Mouse (Mus musculus) stomach, embryonic 16.5 days (tissue): Measurements from ENCODE around the gene Foxo6. TPM values are rescaled to one million over a fixed set of nuclear protein-coding genes. Genes with fewer than 3 reads are reported as not detected.

ENCODE experiments used
- ATAC-seq: fragments of 200-750 bp; cut with Nextera tagmentation; 2 replicates; pipeline ENCODE4 v1.8.0; 2017; ENCODE audit warnings: moderate number of reproducible peaks, moderate TSS enrichment; ENCODE audit not compliant: insufficient read depth, low FRiP score
- H3K27ac ChIP-seq: fragments of 300-500 bp; sonication (generic); 2 replicates; pipeline ENCODE4 v1.5.1; 2014; ENCODE audit warnings: low read length
- H3K27me3 ChIP-seq: fragments of 300-500 bp; sonication (generic); 2 replicates; pipeline ENCODE4 v1.6.1; 2014; ENCODE audit warnings: low read length, control low read depth, mixed read lengths; ENCODE audit not compliant: control insufficient read depth, insufficient read depth
- H3K36me3 ChIP-seq: fragments of 300-500 bp; sonication (generic); 2 replicates; pipeline ENCODE4 v1.6.1; 2014; ENCODE audit warnings: low read length; ENCODE audit not compliant: control insufficient read depth, insufficient read depth
- H3K4me1 ChIP-seq: fragments of 300-500 bp; sonication (generic); 2 replicates; pipeline ENCODE4 v1.6.1; 2014; ENCODE audit warnings: low read length, control low read depth, mixed read lengths; ENCODE audit not compliant: control insufficient read depth, insufficient read depth
- H3K4me2 ChIP-seq: fragments of 300-500 bp; sonication (generic); 2 replicates; pipeline ENCODE4 v1.6.1; 2014; ENCODE audit warnings: low read depth, low read length, mixed read lengths
- H3K4me3 ChIP-seq: fragments of 300-500 bp; sonication (generic); replicated peaks from 2 replicates; pipeline ENCODE4 v1.5.1; 2014; ENCODE audit warnings: mild to moderate bottlenecking, low read length
- H3K9ac ChIP-seq: fragments of 300-500 bp; sonication (generic); 2 replicates; pipeline ENCODE4 v1.6.1; 2014; ENCODE audit warnings: low read length
- H3K9me3 ChIP-seq: fragments of 300-500 bp; sonication (generic); replicated peaks from 2 replicates; pipeline ENCODE4 v1.6.1; 2016; ENCODE audit warnings: low read length, control low read depth; ENCODE audit not compliant: control insufficient read depth
- WGBS: fragments of 180-500 bp; shearing (Covaris S2); extraction: QIAGEN DNeasy Blood & Tissue Kit; methylation state at CpG from one replicate; pipeline ENCODE4 v1.1.7; 2014; 5-methylcytosine and 5-hydroxymethylcytosine counted together
- polyA plus RNA-seq: library from polyadenylated mRNA; unstranded; fragments of >200 nt; fragmentation: Nextera tagmentation; extraction: Ambion mirVana; gene quantifications from 2 replicates; pipeline ENCODE4 v1.2.1, GENCODE M21; 2015

Foxo6 gene
- polyA plus RNA-seq, 1 experiment from 2014 or later, result 0.15 TPM

- no peaks in the 10 kb centered on the region; the same call in 1 of the 2 replicates for H3K27me3 ChIP-seq
- H3K4me1 ChIP-seq, result peaks cover 9% of the 10 kb centered on the region; the same call in 1 of the 2 replicates
- no peaks in the 10 kb centered on the region for H3K9me3 ChIP-seq
- no peak overlapping the region for H3K4me3 ChIP-seq
- H3K36me3 ChIP-seq, result no peaks in the 10 kb centered on the region
- H3K9ac ChIP-seq, result no peak overlapping the region
- no peak overlapping the region for H3K4me2 ChIP-seq
- H3K27ac ChIP-seq, result no peak overlapping the region
- 39% methylated on average over 4 of the region's 4 CpGs for WGBS
- peak; percentile 46 for ATAC-seq
These were observed 9.8 kb downstream of the Foxo6 start for GRCm38 (mm10) chr4:120277255-120277928.

GRCm38 (mm10) chr4:120275487-120275886, 11.7 kb downstream of the Foxo6 start:
- Histone ChIP-seq H3K27me3 (peaks cover 3% of the 10 kb centered on the region), H3K4me3 (no peak overlapping the region), H3K4me2 (no peak overlapping the region), H3K36me3 (no peaks in the 10 kb centered on the region), H3K9me3 (no peaks in the 10 kb centered on the region), H3K27ac (no peak overlapping the region), H3K4me1 (0 out of 2 replicates have a peak, but pooled peaks cover 6% of the 10 kb centered on the region), H3K9ac (no peak overlapping the region)
- WGBS, result 70% methylated on average over 9 of the region's 9 CpGs
- ATAC-seq, result no peak

GRCm38 (mm10) chr4:120273594-120273993, 13.6 kb downstream of the Foxo6 start:
- ATAC-seq, result no peak
- Histone ChIP-seq H3K27ac (no peak overlapping the region), H3K36me3 (no peaks in the 10 kb centered on the region), H3K4me2 (no peak overlapping the region), H3K9me3 (no peaks in the 10 kb centered on the region), H3K4me3 (no peak overlapping the region), H3K9ac (no peak overlapping the region), H3K4me1 (peaks cover 10% of the 10 kb centered on the region), H3K27me3 (peaks cover 22% of the 10 kb centered on the region)
- WGBS, result 50% methylated on average over 7 of the region's 7 CpGs

GRCm38 (mm10) chr4:120271886-120272580, 15.1 kb downstream of the Foxo6 start:
- ATAC-seq, result no peak
- peaks cover 10% of the 10 kb centered on the region for H3K4me1 ChIP-seq
- no peak overlapping the region for H3K4me2 ChIP-seq
- H3K27ac ChIP-seq, result no peak overlapping the region
- no peaks in the 10 kb centered on the region for H3K36me3 ChIP-seq
- no peak overlapping the region for H3K9ac ChIP-seq
- H3K9me3 ChIP-seq, result no peaks in the 10 kb centered on the region
- H3K4me3 ChIP-seq, result no peak overlapping the region
- H3K27me3 ChIP-seq, result peaks cover 37% of the 10 kb centered on the region
- 79% methylated on average over 6 of the region's 6 CpGs for WGBS

- 56% methylated on average over 8 of the region's 8 CpGs for WGBS
- peaks cover 10% of the 10 kb centered on the region for H3K4me1 ChIP-seq
- no peaks in the 10 kb centered on the region for H3K9me3 ChIP-seq
- H3K4me2 ChIP-seq, result no peak overlapping the region
- no peak for ATAC-seq
- no peak overlapping the region for H3K27ac ChIP-seq
- H3K4me3 ChIP-seq, result no peak overlapping the region
- no peak overlapping the region for H3K9ac ChIP-seq
- no peaks in the 10 kb centered on the region for H3K36me3 ChIP-seq
- peaks cover 44% of the 10 kb centered on the region for H3K27me3 ChIP-seq
These were observed 15.9 kb downstream of the Foxo6 start for GRCm38 (mm10) chr4:120271208-120271607.

- no peaks in the 10 kb centered on the region for H3K36me3 ChIP-seq
- H3K9ac ChIP-seq, result no peak overlapping the region
- peaks cover 47% of the 10 kb centered on the region for H3K27me3 ChIP-seq
- H3K27ac ChIP-seq, result no peak overlapping the region
- no peaks in the 10 kb centered on the region for H3K9me3 ChIP-seq
- no peak overlapping the region for H3K4me3 ChIP-seq
- H3K4me2 ChIP-seq, result no peak overlapping the region
- ATAC-seq, result no peak
- peaks cover 10% of the 10 kb centered on the region for H3K4me1 ChIP-seq
- 32% methylated on average over 4 of the region's 4 CpGs for WGBS
These were observed 16.3 kb downstream of the Foxo6 start for GRCm38 (mm10) chr4:120270937-120271199.

- 66% methylated on average over 4 of the region's 4 CpGs for WGBS
- no peak overlapping the region for H3K27ac ChIP-seq
- no peak for ATAC-seq
- no peak overlapping the region for H3K4me2 ChIP-seq
- no peaks in the 10 kb centered on the region for H3K36me3 ChIP-seq
- peaks cover 10% of the 10 kb centered on the region for H3K4me1 ChIP-seq
- peaks cover 51% of the 10 kb centered on the region for H3K27me3 ChIP-seq
- no peaks in the 10 kb centered on the region for H3K9me3 ChIP-seq
- H3K9ac ChIP-seq, result no peak overlapping the region
- H3K4me3 ChIP-seq, result no peak overlapping the region
These were observed 16.8 kb downstream of the Foxo6 start for GRCm38 (mm10) chr4:120270148-120270936.

- Histone ChIP-seq H3K27me3 (peaks cover 59% of the 10 kb centered on the region), H3K4me1 (peaks cover 10% of the 10 kb centered on the region), H3K4me3 (no peak overlapping the region), H3K4me2 (no peak overlapping the region), H3K9me3 (no peaks in the 10 kb centered on the region), H3K27ac (no peak overlapping the region), H3K36me3 (no peaks in the 10 kb centered on the region), H3K9ac (no peak overlapping the region)
- WGBS, result 10% methylated on average over 9 of the region's 9 CpGs
- no peak for ATAC-seq
These were observed 17.7 kb downstream of the Foxo6 start for GRCm38 (mm10) chr4:120269426-120269825.
